Mouse (Mus musculus): ENCODE measurements at regions not wholly inside any gene's neighbourhood (a gene's known extent, or its start where the extent isn't known, plus 50 kb on each side); places are given as distances from the start of the nearest gene placed in this dataset.
A peak's percentile ranks its signal among the peaks of the same experiment; 100 is the strongest.

DNA sequence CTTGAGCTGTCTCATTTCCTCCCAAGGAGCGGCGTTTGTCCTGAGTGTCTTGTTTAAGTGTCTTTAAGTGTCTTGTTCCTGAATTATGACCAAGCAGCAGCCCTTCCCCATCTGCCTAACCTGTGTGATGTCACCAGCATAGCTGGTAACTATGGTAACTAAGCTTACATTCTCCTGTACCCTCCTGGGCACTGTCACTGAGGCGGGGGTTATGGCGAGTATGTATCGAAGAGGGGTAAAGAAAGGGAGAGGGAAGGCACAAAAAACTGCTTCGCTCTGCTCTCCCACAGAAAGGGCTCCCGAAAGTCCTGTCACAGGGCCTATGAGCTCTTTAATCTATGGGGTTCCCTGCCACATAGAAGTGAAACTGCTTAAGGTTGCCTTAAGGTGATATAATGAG lies 89.6 kb downstream of the Ppp4r2 start:
- no peak for DNase-seq (ENCODE audit: low spot score in 2 of 2)

DNA sequence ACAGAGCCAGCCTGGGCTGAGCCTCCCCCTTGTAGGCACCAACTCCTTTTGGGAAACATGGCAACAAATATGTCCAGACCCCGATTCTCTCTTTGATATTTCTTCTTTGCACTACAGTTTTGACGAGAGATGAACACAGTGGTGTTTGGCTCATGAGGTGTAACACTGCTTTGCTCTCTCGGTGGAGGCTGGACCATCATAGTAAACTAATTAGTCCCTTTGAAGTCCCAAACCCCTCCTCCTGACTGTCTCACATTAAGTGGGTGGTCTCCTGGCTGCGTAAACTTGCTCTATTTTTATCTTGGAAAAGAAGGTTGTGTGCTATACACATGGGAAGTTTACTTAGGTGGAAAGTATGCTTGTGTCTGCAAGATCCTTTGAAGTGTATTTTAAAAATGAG lies 90.3 kb downstream of the Ppp4r2 start:
- DNase-seq (ENCODE audit: low spot score in 2 of 2): no peak

- no peak for DNase-seq (ENCODE audit: low spot score in 2 of 2)
These were observed 95.7 kb downstream of the Ppp4r2 start for GRCm38 (mm10) chr6:100928791-100929758.

- peak in 1 of 2 experiments; percentile 34 for DNase-seq (ENCODE audit: low spot score in 2 of 2)
These were observed 96.4 kb downstream of the Ppp4r2 start for GRCm38 (mm10) chr6:100929759-100930358.

GRCm38 (mm10) chr6:100930706-100931105 lies 97.3 kb downstream of the Ppp4r2 start:
- no peak for DNase-seq (ENCODE audit: low spot score in 2 of 2)

DNA sequence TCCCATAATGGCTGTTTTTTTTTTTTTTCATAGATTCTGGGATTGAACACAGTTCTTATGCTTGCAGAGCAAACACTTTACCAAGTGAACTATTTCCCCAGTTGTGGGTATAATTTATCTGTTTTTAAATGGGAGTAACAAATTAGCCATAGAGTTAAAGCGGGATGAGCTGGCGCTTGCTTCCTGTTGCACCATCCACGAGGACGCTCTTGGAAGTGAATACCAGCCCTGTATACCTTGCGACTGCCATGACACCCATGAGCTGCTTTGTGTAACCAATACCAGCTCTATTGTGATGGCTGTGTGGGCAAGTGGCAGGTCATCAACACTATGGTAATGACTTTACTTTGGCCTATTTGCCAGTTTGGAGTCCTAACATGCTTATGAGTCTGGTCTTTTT lies 101.0 kb downstream of the Ppp4r2 start:
- DNase-seq (ENCODE audit: low spot score in 2 of 2): no peak

GRCm38 (mm10) chr6:100937802-100938201 lies 104.4 kb downstream of the Ppp4r2 start:
- DNase-seq (ENCODE audit: low spot score in 2 of 2): no peak

DNA sequence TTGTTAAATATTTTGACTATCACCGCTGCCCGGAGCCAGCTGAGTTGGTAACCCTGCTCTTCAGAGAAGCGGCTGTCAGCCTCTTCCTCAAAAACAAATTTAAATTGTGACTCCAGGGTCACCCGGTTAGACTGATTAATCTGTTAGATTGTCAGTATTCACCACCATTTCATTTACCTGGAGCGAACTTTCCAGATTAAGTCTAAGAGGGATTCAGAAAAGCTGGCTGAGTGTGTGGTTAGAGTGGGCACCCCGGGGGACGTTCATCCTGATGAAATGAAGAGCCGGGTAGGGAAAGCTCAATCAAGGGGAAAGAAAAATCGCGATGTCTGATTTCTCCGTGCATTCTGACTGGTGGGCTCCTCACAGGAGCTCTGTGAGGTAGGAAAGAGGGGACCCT lies 105.0 kb downstream of the Ppp4r2 start:
- no peak for DNase-seq (ENCODE audit: low spot score in 2 of 2)

DNA sequence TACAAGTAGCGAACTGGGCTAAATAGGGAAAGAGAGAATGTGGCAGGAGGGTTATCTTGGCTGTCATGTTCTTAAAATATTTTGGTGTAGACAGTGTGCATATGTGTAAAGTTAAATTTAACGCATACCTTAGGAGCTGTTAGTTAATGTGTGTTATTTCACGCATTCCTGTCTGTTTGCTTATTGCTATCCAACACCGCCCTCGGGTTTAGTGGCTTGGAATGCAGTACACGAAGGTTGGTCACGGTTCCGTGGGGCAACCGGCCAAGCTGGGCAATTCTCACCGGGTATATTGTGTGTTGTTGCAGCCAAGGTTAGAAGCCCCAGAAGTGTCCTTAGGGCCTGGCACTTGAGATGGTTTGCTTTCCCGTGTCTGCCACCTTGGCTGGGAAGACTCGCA lies 105.6 kb downstream of the Ppp4r2 start:
- DNase-seq (ENCODE audit: low spot score in 2 of 2): peak in 1 of 2 experiments; percentile 52

GRCm38 (mm10) chr6:100939766-100940165 lies 106.3 kb downstream of the Ppp4r2 start:
- DNase-seq (ENCODE audit: low spot score in 2 of 2): no peak

DNA sequence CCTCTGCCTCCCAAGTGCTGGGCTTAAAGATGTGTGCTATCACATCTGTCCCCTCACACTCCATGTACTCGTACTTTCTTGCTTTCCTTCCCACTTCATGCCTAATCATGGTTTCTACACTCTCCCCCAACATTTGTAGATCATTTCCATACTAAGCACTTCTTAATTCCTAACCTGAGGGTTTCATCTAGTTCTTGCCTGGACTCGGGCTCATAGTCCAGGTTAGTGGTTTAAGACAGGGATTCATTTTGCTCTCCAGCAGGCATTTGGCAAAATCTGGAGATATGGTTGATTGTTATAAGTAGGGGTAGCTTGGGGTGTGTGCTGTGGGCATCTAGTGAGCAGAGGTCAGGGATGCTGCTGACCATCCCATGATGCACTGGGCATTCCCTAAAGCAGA lies 108.3 kb downstream of the Ppp4r2 start:
- no peak for DNase-seq (ENCODE audit: low spot score in 2 of 2)

GRCm38 (mm10) chr6:100942956-100943355 lies 109.5 kb downstream of the Ppp4r2 start:
- no peak for DNase-seq (ENCODE audit: low spot score in 2 of 2)

- DNase-seq (ENCODE audit: low spot score in 2 of 2): no peak
These were observed 112.4 kb downstream of the Ppp4r2 start for GRCm38 (mm10) chr6:100945796-100946195.

- no peak for DNase-seq (ENCODE audit: low spot score in 2 of 2)
These were observed 114.9 kb downstream of the Ppp4r2 start for GRCm38 (mm10) chr6:100948340-100948739.

DNA sequence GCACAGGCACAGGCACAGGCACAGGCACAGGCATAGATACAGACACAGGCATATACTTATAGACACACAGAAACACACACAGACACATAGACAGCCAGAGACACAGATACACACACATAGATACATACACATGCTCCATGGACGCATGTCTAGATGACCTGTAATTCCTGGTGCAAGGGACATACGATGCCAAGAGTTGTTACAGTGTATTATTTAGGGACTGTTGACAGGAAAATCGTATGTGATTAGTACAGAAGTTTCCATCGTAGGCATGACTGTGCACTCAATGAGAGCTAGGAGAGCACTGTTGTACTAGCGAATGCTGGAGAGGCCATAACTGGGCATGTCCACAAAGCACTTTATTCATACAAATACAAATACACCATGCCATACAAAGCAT lies 118.2 kb downstream of the Ppp4r2 start:
- no peak for DNase-seq (ENCODE audit: low spot score in 2 of 2)

- no peak for DNase-seq (ENCODE audit: low spot score in 2 of 2)
These were observed 119.0 kb downstream of the Ppp4r2 start for GRCm38 (mm10) chr6:100952470-100952869.

DNA sequence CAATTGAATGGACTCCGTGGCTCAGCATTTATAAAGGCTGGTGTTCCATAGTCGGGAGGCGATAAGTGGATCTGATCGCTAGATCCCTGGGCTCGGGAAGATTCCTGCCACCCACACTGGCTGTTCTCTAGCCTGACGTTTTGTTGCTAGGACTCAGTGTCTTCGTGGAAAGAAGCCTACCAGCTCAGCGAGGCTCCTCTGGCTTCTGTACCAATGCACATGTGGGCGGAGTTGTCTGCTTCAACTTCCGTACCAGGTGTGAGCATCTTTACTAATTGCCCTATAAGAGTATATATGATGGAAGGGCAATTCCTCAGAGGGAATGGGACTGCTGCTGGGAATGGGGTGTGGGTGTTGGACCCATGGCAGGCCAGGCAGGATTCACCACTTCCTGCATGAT lies 121.1 kb downstream of the Ppp4r2 start:
- no peak for DNase-seq (ENCODE audit: low spot score in 2 of 2)

- DNase-seq (ENCODE audit: low spot score in 2 of 2): no peak
These were observed 133.1 kb downstream of the Ppp4r2 start for GRCm38 (mm10) chr6:100966481-100966880.

DNA sequence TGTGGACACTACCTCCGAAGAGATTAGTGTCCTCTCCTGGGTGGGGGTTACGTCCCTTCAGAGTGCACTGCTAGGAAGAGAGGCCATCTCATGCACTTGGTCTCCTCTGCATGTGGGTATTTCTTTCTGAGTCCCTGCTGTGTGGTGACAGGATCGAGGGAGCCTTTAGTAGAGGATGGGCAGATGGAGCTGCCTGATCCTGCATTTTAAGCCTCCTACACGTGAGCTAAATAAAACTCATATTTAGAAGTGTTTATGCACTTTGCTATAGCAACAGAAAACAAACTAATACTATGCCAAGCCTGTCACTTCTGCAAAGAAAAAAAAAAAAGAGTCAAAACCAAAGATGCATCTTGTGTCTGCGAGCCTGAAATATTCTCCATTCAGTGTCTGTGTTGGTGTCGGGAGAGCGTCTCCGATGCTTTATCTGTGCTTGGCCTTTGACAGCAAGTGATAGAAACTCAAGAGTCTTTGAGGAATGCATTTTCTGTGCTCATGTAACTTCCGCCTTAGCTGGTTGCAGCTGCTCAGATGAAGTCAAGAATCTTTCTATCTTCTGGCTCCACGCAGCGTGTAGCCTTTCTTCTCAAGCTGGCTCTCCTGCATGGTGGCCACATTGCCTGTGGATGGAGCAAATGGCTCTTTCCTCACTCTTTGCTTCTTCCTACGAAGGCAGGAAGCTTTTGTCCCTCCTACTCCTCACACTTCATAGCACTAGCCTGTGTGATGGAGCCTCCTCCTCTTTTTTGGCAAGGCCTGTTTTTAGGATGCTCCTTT lies 134.8 kb downstream of the Ppp4r2 start:
- no peak for DNase-seq (ENCODE audit: low spot score in 2 of 2)

DNA sequence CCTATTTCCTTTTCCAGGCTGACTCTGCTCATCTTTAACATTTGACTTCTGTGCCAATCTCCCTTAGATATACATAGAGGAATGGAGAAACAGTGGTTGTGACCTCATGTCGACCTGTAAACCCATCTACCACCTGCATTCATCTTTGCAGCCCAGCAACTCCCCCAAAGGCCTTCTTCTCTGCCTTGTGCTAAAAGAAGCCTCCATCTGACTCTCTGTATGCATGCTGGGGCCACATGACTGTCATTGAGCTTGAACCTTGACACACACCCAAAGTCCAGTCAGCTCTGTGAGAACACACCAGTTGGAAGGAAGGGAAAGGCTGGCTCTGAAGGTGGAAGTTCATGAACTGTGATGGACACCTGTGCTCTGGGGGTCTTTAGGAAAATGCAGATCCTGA lies 135.5 kb downstream of the Ppp4r2 start:
- DNase-seq (ENCODE audit: low spot score in 2 of 2): no peak

DNA sequence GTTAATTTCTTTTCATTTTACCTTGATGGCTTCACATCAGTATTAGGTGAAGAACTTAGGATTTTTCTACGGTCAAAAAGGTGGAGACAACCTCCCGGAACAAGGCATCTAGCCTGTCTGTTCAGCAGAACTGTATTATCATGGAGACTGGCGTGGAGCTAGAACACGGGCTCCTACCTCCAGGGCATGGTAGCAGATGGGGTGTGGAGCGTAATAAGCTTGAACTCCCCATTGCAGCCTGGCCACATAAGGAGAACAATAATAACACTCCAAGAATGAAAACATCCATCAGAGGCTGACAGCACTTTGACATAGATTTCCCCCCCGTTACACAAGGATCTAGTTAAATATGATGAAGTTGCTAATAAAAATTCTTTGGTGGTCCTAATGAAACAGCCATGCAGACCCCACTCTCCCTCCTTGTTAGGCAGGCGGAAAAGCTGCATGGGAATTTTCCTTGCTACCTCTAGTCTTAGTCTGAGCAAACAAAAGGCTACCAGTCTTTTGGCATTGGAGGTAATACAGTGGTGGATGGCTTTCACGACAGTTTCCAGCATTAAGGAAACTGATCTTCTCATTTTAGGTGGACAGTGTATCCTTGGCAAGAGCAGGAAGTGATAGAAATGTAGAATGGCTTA lies 137.5 kb downstream of the Ppp4r2 start:
- DNase-seq (ENCODE audit: low spot score in 2 of 2): no peak

All from gastrocnemius, postnatal 4 days (tissue).